Mouse (Mus musculus) liver, adult (tissue): Measurements from ENCODE around the gene Tekt2.

Experiments used
- GATA4 ChIP-seq: IDR thresholded peaks from 2 replicates; pipeline ENCODE4 v1.6.1; 2014; ENCODE audit warnings: mild to moderate bottlenecking, low read length; ENCODE audit not compliant: insufficient replicate concordance

The Tekt2 gene

DNA sequence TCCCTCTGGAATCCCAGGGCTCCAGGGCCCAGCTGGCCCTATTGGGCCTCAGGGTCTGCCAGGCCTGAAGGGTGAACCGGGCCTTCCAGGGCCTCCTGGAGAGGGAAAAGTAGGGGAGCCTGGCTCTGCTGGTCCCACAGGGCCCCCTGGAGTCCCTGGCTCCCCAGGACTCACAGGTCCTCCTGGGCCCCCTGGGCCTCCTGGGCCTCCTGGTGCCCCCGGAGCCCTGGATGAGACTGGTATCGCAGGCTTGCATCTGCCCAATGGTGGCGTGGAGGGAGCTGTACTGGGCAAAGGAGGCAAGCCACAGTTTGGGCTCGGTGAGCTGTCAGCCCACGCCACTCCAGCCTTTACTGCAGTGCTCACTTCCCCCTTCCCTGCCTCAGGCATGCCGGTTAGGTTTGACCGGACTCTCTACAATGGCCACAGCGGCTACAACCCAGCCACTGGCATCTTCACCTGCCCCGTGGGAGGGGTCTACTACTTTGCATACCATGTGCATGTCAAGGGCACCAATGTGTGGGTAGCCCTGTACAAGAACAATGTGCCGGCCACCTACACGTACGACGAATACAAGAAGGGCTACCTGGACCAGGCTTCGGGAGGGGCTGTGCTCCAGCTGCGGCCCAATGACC lies 13.8 kb downstream of the Tekt2 start:
- TF ChIP-seq GATA4: no peak

- no peak for TF ChIP-seq GATA4
These were observed 15.1 kb downstream of the Tekt2 start for GRCm38 (mm10) chr4:126310344-126310743.

GRCm38 (mm10) chr4:126309922-126310309 lies 15.6 kb downstream of the Tekt2 start:
- TF ChIP-seq GATA4: no peak

GRCm38 (mm10) chr4:126309211-126309921 lies 16.1 kb downstream of the Tekt2 start:
- no peak for TF ChIP-seq GATA4

DNA sequence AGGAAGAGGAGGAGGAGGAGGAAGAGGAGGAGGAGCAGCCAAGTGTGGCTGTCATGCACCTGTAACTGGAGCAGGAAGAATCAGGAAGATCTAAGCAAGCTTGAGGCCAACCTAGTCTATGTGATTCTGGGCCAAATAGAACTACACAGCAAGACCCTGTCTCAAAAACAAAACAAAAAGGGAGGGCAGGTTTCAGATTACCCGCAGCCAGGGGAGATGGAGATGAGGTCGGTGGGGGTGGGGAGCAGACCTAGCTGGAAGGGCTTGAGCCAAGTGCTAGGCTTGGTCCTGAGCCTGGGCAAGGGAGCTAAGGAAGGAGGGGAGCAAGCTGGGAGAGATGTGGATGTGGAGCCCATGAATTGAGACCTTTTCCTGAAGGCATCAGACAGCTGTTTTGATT lies 18.7 kb downstream of the Tekt2 start:
- TF ChIP-seq GATA4: no peak

- no peak for TF ChIP-seq GATA4
These were observed 19.4 kb downstream of the Tekt2 start for GRCm38 (mm10) chr4:126306058-126306457.

- TF ChIP-seq GATA4: no peak
These were observed 20.1 kb downstream of the Tekt2 start for GRCm38 (mm10) chr4:126305428-126305827.

DNA sequence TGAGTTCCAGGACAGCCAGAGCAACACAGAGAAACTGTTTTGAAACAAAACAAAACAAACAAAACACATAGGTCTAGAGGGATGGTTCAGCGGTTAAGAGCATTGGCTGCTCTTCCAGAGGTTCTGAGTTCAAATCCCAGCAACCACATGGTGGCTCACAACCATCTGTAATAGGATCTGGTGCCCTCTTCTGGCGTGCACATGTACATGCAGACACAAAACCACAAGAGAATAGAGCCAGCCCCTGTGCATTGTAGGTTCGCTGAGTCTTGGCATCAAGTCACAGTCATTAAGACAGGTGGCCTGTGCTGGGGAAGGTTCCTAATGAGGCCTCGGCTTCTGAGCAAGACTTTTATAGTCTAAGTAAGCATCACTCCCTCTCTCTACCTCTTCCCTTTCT lies 21.6 kb downstream of the Tekt2 start:
- TF ChIP-seq GATA4: no peak

- TF ChIP-seq GATA4: no peak
These were observed 23.7 kb downstream of the Tekt2 start for GRCm38 (mm10) chr4:126301584-126302309.

DNA sequence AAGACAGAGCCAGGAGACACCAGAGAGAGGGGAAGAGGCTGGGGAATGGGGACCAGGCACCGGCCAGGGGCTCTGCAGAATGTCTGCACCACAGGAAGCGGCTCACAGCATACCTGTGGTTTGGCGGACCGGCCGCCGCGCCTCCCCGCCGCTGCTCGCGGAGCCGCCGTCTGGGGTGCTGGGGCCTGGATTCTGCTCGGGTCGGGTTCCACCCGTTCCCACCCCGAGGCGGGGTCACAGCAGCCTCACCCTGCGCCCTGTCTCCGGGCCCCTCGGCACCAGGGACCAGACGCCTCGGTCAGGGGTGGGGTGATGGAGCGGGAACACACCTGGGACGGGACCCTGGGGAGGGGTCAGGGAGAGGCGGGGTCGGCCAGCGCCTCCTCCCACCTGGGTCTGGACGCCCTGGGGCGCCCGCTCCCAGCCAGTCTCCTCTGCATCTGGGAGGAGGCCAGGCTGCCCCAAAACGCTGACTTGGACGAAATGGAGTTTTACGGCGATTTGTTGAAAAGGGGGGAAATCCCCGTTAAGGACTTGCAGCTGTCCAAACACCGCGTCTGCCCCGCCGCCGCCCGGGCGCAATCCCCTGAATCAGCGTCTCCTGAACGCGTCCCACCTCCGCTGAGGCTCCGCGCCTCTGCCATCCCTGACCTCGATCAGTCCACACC lies 24.4 kb downstream of the Tekt2 start:
- TF ChIP-seq GATA4: no peak

- no peak for TF ChIP-seq GATA4
These were observed 28.8 kb downstream of the Tekt2 start for GRCm38 (mm10) chr4:126296617-126297101.

DNA sequence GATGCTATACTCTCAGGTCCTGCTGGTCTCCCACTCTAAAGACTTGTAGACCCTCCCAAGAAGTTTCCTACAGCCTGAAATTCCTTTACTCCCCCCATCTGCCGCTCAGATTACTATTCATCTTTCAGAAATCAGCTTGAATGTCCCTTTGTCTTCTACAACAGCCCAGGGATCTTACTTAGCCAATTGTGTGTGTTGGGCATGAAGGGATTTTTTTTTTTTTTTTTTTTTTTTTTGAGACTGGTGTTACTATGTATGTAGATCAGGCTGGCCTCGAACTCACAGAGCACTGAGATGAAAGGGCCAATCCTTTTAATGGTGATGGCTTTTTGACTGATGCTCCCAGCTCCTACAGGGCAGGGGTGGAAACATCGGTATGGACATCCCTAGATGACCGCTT lies 29.6 kb downstream of the Tekt2 start:
- TF ChIP-seq GATA4: no peak

- TF ChIP-seq GATA4: no peak
These were observed 30.3 kb downstream of the Tekt2 start for GRCm38 (mm10) chr4:126295152-126295551.

DNA sequence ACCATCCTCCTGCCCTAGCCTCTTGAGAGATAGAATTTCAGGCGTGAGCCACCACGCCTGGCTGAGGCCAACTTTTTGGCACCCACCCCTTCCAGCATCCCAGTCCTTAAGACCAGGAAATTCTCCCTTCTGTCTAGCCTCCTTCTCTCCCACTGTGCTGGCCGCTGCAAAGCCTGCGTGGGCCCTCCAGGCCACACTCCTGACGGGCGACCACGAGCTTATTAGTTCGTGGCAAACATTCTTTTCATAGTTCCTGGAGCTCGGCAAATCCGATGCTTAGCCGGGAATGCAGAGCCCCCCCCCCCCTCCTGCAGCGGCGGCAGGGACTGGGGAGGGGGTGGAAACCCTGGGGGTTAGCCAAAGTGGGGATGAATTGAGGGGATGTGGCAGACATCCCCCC lies 34.3 kb downstream of the Tekt2 start:
- TF ChIP-seq GATA4: no peak

DNA sequence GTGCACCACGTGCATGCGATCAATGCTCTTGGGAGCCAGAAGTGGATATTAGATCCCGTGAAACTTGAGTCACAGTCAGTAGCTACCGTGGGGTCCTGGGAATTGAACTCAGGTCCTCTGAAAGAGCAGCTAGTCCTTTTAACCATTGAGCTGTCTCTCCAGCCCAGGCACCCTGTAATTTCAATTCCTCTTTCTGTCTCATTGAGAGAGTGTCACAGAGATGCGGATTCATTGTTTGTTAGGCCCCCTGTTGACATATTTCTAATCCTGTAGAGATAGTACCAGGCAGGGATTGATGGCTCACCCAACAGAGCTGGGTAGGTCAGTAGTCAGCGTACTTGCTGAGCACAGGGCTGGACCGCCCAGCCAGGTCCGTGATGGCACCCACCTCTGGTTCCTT lies 35.2 kb downstream of the Tekt2 start:
- no peak for TF ChIP-seq GATA4
